In the genomic region with DNA sequence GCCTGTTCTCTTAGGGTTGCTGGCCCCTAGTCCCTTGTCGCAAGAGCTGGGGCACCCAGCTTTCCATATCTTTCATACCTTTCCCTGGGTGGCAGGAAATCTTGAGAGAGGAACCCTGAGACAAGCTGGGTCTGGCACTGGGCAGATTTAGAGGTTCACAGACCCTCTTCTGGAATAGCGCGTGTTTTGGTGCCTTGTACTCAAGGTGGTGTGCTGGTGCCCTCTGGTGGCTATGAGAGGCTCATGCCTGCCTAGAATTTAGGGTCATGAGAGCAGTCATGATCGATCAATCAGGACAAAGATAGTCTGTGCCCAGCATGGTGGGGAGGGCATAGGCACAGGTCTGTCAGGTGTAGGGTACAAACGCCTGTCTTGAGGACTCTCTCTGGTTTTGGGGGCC, we compare ENCODE assay signal across 9 mouse cellular contexts. TPM values are rescaled to one million over a fixed set of nuclear protein-coding genes. Genes with fewer than 3 reads are reported as not detected.
DNase-seq lines count a peak whose midpoint lies in the region; ATAC-seq and TF ChIP-seq lines count a peak whose summit lies in the region.
"Had no signal": no experiment of that assay in that cellular context is flagged by ENCODE, and none has a peak within 500 bp of the region (broad histone marks: within the 10 kb centered on the region; RNA-seq: fewer than 3 reads in every experiment).

No protein-coding gene starts in this region.

- no peak overlapping the region for H3K4me2 ChIP-seq in embryonic facial prominence, embryonic 11.5 days (ENCODE audit: low read depth, low read length)
- H3K4me2 ChIP-seq: lung, embryonic 15.5 days had no signal

- H3K4me1 ChIP-seq in embryonic facial prominence, embryonic 11.5 days (ENCODE audit: control insufficient read depth, insufficient read depth, low read length) = no peaks in the 10 kb centered on the region

- H3K4me3 ChIP-seq in gastrocnemius, adult 2 months = no peak overlapping the region
- H3K4me3 ChIP-seq in embryonic facial prominence, embryonic 11.5 days (ENCODE audit: low read depth, low read length) = no peak overlapping the region
- H3K4me3 ChIP-seq: lung, embryonic 15.5 days had no signal

- H3K36me3 ChIP-seq in embryonic facial prominence, embryonic 11.5 days (replicated peaks; ENCODE audit: control insufficient read depth, insufficient read depth, low read depth, low read length) = no peaks in the 10 kb centered on the region
- H3K36me3 ChIP-seq: lung, embryonic 15.5 days had no signal

- TF ChIP-seq CTCF in gastrocnemius, adult 2 months (IDR thresholded peaks at IDR 0.05) = no peak; the same call in 1 of the 2 replicates

- intact Hi-C loops in gastrocnemius, adult 2 months (cut with DNase I) = loop anchor here (1.0 to 5.0 kb wide), 2 partner anchors 44 to 140 kb away; no protein-coding TSS in a partner anchor

- no peaks in the 10 kb centered on the region for H3K27me3 ChIP-seq in embryonic facial prominence, embryonic 11.5 days (ENCODE audit: control insufficient read depth, insufficient read depth, low read length)
- H3K27me3 ChIP-seq: lung, embryonic 15.5 days had no signal

- no peaks in the 10 kb centered on the region for H3K9me3 ChIP-seq in embryonic facial prominence, embryonic 11.5 days (replicated peaks; ENCODE audit: control insufficient read depth, low read length)
- H3K9me3 ChIP-seq: lung, embryonic 15.5 days had no signal

- peak; percentile 64 for DNase-seq in gastrocnemius, adult 2 months
- no peak for DNase-seq in gastrocnemius, adult 8-10 months (ENCODE audit: low spot score in 2 of 2)
- DNase-seq in adrenal gland, postnatal 36 days = peak; percentile 66 to 83
- peak; percentile 87 for DNase-seq in embryonic facial prominence, embryonic 11.5 days (ENCODE audit: low spot score)
- peak; percentile 77 for DNase-seq in heart, postnatal 4 days
- peak; percentile 21 for DNase-seq in layer of hippocampus, adult 9-10 months (ENCODE audit: low spot score)
- peak; percentile 79 for DNase-seq in lung, postnatal 14 days
- DNase-seq in right cerebral cortex, postnatal 10 days (ENCODE audit: low spot score in 2 of 2) = peak; percentile 57 to 75

- H3K9ac ChIP-seq in embryonic facial prominence, embryonic 11.5 days (replicated peaks; ENCODE audit: low read length) = no peak overlapping the region
- H3K9ac ChIP-seq: lung, embryonic 15.5 days had no signal

- no peak overlapping the region for H3K27ac ChIP-seq in gastrocnemius, adult 2 months
- no peak overlapping the region for H3K27ac ChIP-seq in embryonic facial prominence, embryonic 11.5 days (replicated peaks; ENCODE audit: low read depth, low read length)
- H3K27ac ChIP-seq: lung, embryonic 15.5 days had no signal

- 20% methylated on average over 5 of the region's 5 CpGs for WGBS in embryonic facial prominence, embryonic 11.5 days

- no peak for ATAC-seq in embryonic facial prominence, embryonic 11.5 days (replicated peaks; ENCODE audit: insufficient number of reproducible peaks, low FRiP score, low TSS enrichment, low read depth)

RNA-seq across cellular contexts. Expression of gene Megf6, which starts 36.7 kb away (rescaled TPM):
- under 1 TPM; 0.15 to 0.70 TPM for total RNA-seq in gastrocnemius, adult 2 months (2021)
- under 1 TPM; 0.21 to 0.67 (median 0.25) TPM for total RNA-seq in gastrocnemius, adult 8-10 months (2022)
- 1 to 10 TPM; 2.9 to 3.4 TPM for total RNA-seq in adrenal gland, postnatal 36 days (2021)
- 17.6 and 22.9 TPM in 2 replicates for polyA plus RNA-seq in embryonic facial prominence, embryonic 11.5 days (2014; fragmentation: Nextera tagmentation; extraction: Ambion mirVana)
- total RNA-seq in heart, postnatal 4 days (2021) = 10 to 100 TPM; 50.0 to 52.8 TPM

RNA-seq across cellular contexts. Expression of gene Tprgl, which starts 46.8 kb away (rescaled TPM):
- 100 to 1,000 TPM in 1 of 2 experiments, 10 to 100 TPM in 1; 86.9 to 109 TPM for total RNA-seq in gastrocnemius, adult 2 months (2021)
- total RNA-seq in gastrocnemius, adult 8-10 months (2022) = 100 to 1,000 TPM in 2 of 4 experiments, 10 to 100 TPM in 2; 97.3 to 122 (median 108) TPM
- 100 to 1,000 TPM; 159 to 168 TPM for total RNA-seq in adrenal gland, postnatal 36 days (2021)
- 117 and 134 TPM in 2 replicates for polyA plus RNA-seq in embryonic facial prominence, embryonic 11.5 days (2014; fragmentation: Nextera tagmentation; extraction: Ambion mirVana)
- 100 to 1,000 TPM; 100 to 113 TPM for total RNA-seq in heart, postnatal 4 days (2021)

Comparison
In these comparisons a context has a peak if more than half of its experiments do, and no peak if none do; other contexts are left out.
1. DNase-seq: peak in gastrocnemius, adult 2 months (single experiment), adrenal gland, postnatal 36 days (2 of 2), embryonic facial prominence, embryonic 11.5 days (single experiment), heart, postnatal 4 days (single experiment), layer of hippocampus, adult 9-10 months (single experiment), lung, postnatal 14 days (single experiment) and right cerebral cortex, postnatal 10 days (2 of 2); none in gastrocnemius, adult 8-10 months (0 of 2).
2. RNA of gene Megf6, which starts 36.7 kb away (total RNA-seq): 50.0 to 52.8 TPM in heart, postnatal 4 days; 2.9 to 3.4 TPM in adrenal gland, postnatal 36 days, 0.15 to 0.70 TPM in gastrocnemius, adult 2 months and 0.21 to 0.67 TPM in gastrocnemius, adult 8-10 months; every median in the first group is over 10 times any median in the second.